Mouse (Mus musculus) MEL (cell line): Measurements from ENCODE around the gene Nfia.

ENCODE experiments used
- BHLHE40 ChIP-seq: IDR thresholded peaks from 2 replicates; pipeline ENCODE4 v1.6.1; 2012; ENCODE audit warnings: low read depth, mild to moderate bottlenecking, inconsistent platforms, low read length, improper control_type of control experiment, borderline replicate concordance
- CTCF ChIP-seq, 3 experiments: IDR thresholded peaks in 2 of 3; conservative IDR thresholded peaks in 1 of 3; 2 replicates each; pipeline ENCODE4 v1.5.1; 2011 to 2012; ENCODE audit warnings: low read length in 3 of 3, low read depth in 2 of 3, mild to moderate bottlenecking in 2 of 3, improper control_type of control experiment in 1 of 3, inconsistent platforms in 1 of 3, mixed read lengths in 1 of 3, moderate library complexity in 1 of 3; ENCODE audit not compliant: control insufficient read depth in 1 of 3, insufficient read depth in 1 of 3, poor library complexity in 1 of 3, severe bottlenecking in 1 of 3
- EP300 ChIP-seq, 2 experiments: IDR thresholded peaks; 2 replicates each; pipeline ENCODE4 v1.6.1; 2011; ENCODE audit warnings: improper control_type of control experiment in 2 of 2, low read length in 2 of 2, low read depth in 1 of 2, mild to moderate bottlenecking in 1 of 2
- MAZ ChIP-seq: IDR thresholded peaks from 2 replicates; pipeline ENCODE4 v1.6.1; 2012; ENCODE audit warnings: low read depth, mild to moderate bottlenecking, inconsistent platforms, low read length, improper control_type of control experiment
- MYB ChIP-seq: IDR thresholded peaks from 2 replicates; pipeline ENCODE4 v1.6.1; 2011; ENCODE audit warnings: mild to moderate bottlenecking, low read depth, low read length, improper control_type of control experiment
- MYC ChIP-seq: IDR thresholded peaks from 2 replicates; pipeline ENCODE4 v1.6.1; 2011; ENCODE audit warnings: low read depth, mild to moderate bottlenecking, low read length, improper control_type of control experiment, moderate library complexity
- POLR2A ChIP-seq, 2 experiments: IDR thresholded peaks; 2 replicates each; pipeline ENCODE4 v1.6.1; 2011 to 2012; ENCODE audit warnings: low read length in 2 of 2, mild to moderate bottlenecking in 2 of 2, control low read depth in 1 of 2, improper control_type of control experiment in 1 of 2, low read depth in 1 of 2, moderate library complexity in 1 of 2; ENCODE audit not compliant: control insufficient read depth in 1 of 2, insufficient read depth in 1 of 2, poor library complexity in 1 of 2
- TAL1 ChIP-seq: IDR thresholded peaks from 2 replicates; pipeline ENCODE4 v1.6.1; 2012; ENCODE audit warnings: mild to moderate bottlenecking, inconsistent platforms, low read length, moderate library complexity, mixed read lengths

- no peak for TF ChIP-seq POLR2A (IDR thresholded peaks at IDR 0.05; ENCODE audit: control insufficient read depth in 1 of 2, insufficient read depth in 1 of 2, low read depth in 1 of 2, low read length in 2 of 2, poor library complexity in 1 of 2)
- no peak for TF ChIP-seq MYB
- peak in 1 of 2 experiments; percentile 71 for TF ChIP-seq EP300 (IDR thresholded peaks at IDR 0.05; ENCODE audit: low read depth in 1 of 2, low read length in 2 of 2)
- TF ChIP-seq MAZ, result no peak
- peak; percentile 93 for TF ChIP-seq BHLHE40
- no peak for TF ChIP-seq CTCF (IDR thresholded peaks at IDR 0.05 in 2 of 3, conservative IDR thresholded peaks at IDR 0.05 in 1 of 3; ENCODE audit: control insufficient read depth in 1 of 3, insufficient read depth in 1 of 3, low read depth in 2 of 3, low read length in 3 of 3, poor library complexity in 1 of 3, severe bottlenecking in 1 of 3)
- no peak for TF ChIP-seq TAL1
- TF ChIP-seq MYC, result no peak
These were observed 40.5 kb downstream of the Nfia start for GRCm38 (mm10) chr4:97813035-97813434.
